Mouse (Mus musculus) natural killer cell, adult 2 months (primary cell): ENCODE measurements at regions not wholly inside any gene's neighbourhood (a gene's known extent, or its start where the extent isn't known, plus 50 kb on each side); places are given as distances from the start of the nearest gene placed in this dataset.

Experiments used
- DNase-seq, 2 experiments: peaks; one replicate each; pipeline ENCODE4 v3.0.0; 2022; ENCODE audit warnings: low spot score in 2 of 2

DNA sequence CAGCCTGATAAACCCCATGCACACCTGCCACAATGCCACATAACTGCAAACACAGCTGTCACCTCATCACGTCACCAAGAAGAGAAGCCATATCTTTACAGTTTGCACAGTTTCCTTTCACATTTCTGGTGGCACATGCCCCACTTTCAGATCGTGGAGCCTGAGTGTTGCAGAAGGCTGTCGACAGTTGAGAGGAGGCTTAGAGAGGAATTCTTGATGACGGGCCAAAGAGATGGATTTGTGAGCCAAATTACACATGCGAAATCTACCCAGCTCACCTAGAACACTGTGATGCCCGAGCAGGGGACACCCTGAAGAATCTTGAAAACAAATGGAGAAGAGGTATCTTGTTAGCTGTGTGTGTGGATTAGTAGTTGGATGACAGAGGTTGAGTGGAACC lies 77.4 kb downstream of the Cmpk2 start:
- DNase-seq, result no peak

DNA sequence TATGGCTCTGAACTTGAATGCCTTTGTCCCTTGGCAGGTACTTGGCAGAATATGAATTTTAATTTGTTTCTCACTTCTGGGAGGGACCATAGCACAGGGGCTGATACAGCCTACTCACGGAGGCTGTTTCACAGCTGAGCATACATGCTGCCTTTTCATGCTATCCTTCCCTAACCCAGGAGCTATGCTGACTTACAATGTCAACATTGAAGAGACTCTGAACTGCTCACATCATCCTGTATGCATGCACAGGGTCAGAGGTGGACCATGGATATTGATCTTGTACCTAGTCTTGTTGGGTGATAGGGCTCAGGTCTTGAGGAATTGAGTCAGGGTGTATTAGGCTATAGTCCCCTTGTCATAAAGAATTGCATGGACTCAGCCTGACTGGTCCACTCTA lies 74.5 kb downstream of the Cmpk2 start:
- no peak for DNase-seq

DNA sequence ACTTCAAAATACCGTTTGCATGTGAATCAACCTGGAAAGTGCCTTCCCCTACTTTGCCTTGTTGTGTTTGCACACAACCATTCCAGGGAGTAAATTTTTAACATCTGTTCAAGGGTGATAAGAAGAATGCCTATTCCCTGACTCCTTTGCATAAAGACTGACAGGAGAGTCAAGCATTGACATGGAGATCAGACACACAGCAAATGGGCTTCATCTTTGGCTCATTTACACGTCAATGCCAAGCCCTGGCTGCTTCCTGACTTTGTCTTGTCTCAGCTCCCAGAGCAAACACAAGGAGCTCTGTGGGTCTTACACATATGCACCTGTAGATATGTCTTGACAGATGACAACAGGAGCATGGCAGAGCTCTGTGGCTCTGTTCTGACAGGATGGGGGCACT lies 73.4 kb downstream of the Cmpk2 start:
- no peak for DNase-seq

DNA sequence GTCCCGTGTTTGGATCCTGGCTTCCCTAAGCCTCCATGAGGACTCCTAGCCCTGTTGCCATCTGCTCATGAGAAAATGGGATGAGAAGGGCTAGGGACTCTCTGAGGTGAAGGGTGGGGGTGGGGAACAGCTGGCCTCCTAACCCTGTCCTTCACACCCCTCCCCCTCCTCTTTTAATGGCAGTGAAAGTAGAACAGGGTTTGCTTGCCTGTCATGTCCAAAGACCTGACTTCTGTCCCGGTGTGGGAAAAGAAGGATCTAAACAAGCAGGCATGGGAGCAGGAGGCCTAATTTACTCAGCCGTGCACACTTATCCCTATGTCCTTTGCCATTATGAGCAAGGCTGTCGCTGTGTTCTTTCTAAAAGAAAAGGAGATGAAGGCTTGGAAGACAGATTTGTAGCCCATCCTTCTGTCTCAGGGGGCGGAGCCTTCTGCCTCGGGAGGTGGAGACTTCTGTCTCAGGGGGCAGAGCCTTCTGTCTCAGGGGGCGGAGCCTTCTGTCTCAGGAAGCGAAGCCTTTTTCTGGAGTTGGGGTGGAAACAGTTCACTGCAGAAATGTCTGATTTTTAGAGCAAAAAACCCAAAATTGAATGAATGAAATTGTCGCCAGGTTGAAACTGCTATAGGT lies 66.4 kb downstream of the Cmpk2 start:
- no peak for DNase-seq

DNA sequence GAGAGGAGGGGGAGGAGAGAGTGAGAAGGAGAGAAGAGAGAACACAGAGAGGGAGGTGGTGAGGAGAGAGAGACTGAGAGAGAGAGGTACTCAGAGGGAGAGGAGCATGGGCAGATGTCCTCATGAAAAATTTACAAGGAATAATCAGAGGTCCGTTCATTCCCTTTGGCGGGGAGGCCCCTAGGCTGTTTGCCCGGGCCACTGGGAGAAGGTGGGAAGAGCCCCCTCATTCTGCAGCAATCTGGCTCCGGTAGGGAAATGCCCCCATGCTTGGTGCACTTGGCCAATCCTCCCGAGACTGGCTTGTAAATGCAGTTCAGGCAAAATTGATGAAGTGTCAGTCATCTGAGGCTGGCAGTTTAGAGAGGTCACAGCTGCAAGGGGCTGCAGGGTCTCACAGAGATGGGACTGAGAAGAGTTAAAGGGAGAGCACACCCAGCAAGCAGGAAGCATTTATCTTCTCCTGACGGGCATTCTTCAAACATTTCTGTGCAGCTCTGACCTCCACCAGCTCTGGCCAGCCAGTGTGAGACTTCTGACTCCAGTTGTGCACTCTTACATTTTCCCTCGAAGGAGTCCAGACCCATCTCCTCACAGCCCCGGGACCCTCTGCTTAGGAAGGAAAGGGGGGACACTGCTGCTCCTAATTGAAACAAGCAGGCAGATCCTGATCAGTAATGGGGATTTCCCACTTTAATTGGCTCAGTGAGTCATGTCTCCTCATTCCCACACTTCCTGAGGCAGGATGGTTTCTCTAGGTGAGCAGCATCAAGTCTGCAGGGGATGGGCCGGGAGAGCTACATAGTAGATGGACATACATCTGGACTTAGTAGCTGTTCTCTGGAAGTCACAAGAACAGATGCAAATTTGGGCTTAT lies 65.5 kb downstream of the Cmpk2 start:
- DNase-seq, result no peak

DNA sequence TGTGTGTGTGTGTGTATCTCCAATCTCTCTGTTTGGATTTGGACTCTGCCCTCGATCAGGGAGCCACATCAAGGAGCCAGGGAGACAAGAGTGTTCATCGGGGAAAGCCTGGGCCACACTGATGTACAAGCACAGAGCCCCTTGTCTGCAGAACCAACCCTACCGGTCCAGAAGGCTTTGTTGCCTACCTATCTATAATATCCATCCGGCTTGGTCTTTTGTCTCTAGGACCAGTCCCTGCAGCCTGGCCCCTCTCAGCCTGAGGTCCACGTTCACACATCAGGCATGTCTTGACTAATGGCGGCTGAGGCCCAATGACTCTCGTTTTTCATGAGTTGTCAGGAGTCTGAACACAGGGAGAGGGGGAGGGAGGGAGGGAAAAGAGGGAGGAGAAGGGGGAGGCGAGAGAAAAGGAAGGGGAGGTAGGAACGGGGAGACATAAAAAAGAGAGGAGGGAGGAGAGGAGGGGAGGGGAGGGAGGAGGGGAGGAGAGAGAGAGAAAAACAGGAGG lies 64.7 kb downstream of the Cmpk2 start:
- DNase-seq, result no peak

DNA sequence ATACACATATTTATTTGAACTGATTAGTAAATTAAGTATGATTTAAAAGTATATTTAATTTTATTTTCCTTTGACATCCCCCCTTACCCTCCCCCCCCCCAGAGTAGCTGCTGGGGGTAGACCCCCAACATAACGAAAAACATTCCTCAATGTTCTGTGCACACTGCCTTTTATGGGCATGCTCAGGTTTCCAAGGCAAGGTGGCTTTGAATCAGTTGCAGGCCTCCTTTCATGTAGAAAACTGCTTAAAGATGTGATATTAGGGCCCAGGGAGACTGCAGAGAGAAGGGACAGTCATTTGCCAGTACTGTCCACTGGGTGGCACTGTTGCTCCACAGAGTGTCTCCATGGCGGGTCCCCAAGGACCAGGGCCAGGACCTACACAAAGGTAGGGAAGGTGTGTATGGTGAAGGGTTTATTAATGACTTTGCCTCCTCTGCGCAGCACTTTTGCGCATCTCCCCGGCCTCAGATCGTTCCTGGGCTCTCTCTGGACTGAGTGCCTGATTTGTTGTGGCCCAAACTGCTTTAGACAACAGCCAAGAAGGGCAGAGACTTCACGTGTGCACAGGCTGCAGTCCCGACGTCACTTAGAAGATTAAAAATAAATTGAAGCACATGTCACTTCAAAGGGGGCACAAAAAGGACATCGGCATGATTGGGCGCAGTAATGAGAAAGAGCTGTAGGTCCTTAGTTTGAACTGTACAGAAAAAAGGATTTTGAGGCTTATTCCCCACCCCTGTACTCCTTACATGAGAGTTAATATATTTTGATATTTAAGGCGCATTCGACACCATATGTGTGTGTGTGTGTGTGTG lies 64.0 kb downstream of the Cmpk2 start:
- peak; percentile 5 to 35 for DNase-seq

DNA sequence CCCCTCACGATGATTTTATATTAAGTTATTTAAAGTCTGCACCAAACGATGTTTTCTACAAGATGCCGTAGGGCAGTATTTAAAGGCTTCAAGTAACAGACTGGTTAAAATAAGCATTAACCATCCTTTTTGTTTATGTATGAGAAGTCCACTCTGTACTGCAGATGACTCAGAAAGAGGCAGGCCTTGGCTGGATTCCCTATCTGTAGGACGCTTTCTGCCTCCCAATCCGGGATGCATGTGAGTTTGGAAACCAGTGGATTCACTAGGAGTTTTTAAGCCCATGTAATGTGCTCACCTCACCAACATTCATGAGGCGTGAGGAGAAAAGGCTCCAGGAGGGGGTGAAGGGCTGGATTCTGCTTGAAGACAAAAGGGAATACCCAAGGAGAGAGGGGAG lies 63.1 kb downstream of the Cmpk2 start:
- DNase-seq, result no peak
